Mouse (Mus musculus): ENCODE measurements around the gene Srsf9.
"Not testable (repeated sequence)": the region's sequence is repeated elsewhere in the genome, so short reads cannot be mapped to it uniquely, and the experiment has no call there.

The Srsf9 gene

DNA sequence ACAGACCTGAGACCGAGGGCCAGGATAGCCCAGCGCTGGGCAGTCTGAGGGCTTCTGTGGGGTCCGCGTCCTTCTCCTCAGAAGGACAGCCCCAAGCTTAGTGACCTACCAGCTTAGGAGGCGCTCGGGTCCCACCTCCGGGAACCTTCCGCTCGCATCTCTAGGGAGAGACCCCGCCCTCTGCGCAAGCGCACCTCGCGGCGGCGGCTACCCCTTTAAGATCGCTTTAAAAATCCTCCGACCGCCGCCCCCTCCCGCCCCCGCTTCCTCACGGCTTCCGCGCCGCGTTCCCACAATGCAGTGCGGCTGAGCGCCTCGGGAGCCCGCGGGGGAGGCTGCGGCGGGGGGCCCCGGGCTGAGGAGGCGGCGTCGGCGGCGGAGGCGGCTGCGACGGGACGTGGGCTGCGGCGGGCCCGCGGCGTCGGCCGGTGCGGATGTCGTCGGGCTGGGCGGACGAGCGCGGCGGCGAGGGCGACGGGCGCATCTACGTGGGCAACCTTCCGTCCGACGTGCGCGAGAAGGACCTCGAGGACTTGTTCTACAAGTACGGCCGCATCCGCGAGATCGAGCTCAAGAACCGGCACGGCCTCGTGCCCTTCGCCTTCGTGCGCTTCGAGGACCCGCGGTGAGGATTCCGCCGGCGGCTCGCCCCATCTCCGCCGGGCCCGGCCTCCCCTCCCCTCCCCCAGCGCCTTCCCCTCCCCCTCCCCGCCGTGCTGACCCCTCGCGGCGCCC, at the start of gene Srsf9:
Srsf9 (plus strand) TSS at position 303 of the 735 bp plus-strand sequence.
- DNase-seq (ENCODE audit: low read depth, low spot score) = peak; percentile 97

- no peak for DNase-seq (ENCODE audit: low read depth, low spot score)
Observed at GRCm38 (mm10) chr5:115278053-115278452, 48.9 kb upstream of the Srsf9 start.

DNA sequence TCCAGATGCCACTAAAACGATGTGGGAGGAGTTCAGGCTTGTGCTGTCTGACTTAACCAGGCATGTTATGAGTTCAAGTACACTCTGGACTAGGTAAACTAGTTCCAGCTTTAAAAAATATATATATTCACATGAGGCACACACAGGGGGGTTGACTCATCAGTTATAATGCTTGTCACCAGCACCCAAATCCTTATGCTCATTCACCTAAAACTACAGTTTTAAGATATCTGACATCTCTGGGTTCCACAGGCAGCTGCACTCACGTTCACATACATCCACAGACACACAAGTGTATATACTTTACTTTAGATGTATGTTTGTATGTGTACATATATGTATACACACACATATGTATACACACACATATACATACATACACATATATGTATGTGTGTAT, 48.2 kb upstream of the Srsf9 start:
- DNase-seq (ENCODE audit: low read depth, low spot score) = no peak

DNA sequence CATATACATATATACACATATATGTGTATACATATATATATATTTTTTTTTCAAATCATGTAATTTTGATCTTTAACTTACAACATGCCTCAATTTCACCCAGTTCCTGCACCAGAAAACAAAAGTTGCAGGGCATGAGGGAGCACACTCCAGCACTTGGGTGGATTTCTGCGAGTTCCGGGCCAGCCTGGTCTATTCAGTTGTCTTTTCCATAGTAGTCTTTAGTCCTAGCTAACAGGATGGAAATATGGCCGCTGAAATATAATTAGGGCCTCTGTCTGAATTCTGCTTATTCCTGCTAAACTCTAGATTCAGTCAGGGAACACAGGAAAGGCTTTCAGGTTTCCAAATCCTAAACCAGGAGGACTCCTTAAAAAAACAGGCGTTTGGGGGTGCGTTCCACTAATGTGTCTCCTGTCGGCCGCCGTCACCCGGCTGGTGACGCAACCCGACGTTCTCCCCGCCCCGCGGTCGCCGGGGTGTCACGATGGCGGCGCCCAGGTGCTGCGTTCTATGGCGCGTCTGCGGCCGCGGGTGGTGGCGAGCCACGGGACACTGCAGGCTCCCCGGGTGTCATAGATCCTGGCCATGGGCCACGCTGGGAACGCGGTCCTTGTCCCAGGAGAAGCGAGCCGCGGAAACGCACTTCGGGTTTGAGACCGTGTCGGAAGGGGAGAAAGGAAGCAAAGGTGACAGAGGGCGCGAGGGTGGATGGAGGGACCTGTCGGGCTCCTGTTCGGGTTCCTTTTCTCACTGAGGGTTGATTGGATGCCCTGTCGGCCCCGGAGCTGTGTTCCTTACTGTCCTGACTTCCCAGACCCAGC, 47.5 kb upstream of the Srsf9 start, which contains the start of gene Coq5:
Coq5 (plus strand) TSS at position 441 of the 824 bp plus-strand sequence.
- DNase-seq (ENCODE audit: low read depth, low spot score) = peak; percentile 90

DNA sequence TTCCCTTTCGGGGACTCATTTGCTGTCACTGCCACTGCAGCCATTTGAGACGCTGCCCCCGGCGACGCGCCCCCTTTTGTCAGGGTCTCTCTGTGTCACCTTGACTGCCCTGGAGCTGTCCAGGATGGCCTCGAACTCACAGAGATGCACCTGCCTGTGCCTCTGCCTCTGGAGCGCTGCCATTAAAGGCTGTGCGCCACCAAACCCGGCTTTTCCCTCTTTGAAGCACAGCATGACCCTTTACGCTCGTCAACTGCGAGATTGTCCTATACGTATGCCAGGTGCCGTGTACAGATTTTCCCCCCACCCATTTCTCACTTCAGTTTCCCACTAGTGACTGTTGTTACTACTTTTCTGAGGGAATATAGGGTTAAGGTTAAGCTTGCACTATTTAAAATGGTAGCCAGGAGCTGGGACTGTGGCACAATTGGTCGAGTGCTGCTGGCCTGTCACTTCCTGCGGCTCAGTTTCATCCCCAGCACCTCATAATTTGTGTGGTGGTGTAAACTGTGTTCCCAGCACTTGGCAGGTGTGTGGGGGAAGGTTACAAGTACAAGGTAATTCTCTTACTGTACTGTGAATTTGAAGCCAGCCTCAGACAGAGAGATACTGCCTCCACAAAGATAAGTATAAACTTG, 46.8 kb upstream of the Srsf9 start:
- DNase-seq (ENCODE audit: low read depth, low spot score) = peak; percentile 46

DNA sequence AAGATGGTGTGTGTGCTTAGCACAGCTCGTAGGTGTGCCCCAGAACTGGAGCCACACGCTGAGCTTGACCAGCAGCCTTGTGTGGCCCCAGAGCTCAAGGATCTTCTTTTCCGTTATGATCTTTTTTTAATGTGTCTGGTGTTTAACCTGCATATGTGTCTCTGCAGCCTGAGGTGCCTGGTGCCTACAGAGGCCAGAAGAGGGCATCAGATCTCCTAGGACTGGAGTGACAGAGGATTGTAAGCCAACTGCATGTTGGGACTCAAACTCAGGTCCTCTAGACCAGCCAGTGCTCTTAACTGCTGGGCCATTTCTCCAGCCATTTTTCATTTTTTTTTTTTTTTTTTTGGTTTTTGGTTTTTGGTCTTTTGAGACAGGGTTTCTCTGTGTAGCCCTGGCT, 42.2 kb upstream of the Srsf9 start:
- peak; percentile 61 for DNase-seq (ENCODE audit: low read depth, low spot score)

DNA sequence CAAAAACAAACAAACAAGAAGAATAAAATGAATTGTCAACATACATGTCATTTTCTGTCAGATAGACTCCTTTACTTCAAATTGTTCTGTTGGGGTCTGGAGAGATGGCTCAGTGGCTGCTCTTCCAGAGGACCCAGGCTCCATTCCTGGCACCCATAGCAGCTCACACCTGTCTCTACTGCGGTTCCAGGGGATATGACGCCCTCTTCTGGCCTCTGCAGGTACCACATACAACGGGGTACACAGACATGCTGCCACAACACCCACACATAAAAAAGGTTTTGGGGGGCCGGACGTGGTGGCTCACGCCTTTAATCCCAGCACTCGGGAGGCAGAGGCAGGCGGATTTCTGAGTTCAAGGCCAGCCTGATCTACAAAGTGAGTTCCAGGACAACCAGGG, 32.8 kb upstream of the Srsf9 start:
- DNase-seq (ENCODE audit: low read depth, low spot score) = peak; percentile 38

GRCm38 (mm10) chr5:115296347-115296746, 30.6 kb upstream of the Srsf9 start:
- no peak for DNase-seq (ENCODE audit: low read depth, low spot score)

DNA sequence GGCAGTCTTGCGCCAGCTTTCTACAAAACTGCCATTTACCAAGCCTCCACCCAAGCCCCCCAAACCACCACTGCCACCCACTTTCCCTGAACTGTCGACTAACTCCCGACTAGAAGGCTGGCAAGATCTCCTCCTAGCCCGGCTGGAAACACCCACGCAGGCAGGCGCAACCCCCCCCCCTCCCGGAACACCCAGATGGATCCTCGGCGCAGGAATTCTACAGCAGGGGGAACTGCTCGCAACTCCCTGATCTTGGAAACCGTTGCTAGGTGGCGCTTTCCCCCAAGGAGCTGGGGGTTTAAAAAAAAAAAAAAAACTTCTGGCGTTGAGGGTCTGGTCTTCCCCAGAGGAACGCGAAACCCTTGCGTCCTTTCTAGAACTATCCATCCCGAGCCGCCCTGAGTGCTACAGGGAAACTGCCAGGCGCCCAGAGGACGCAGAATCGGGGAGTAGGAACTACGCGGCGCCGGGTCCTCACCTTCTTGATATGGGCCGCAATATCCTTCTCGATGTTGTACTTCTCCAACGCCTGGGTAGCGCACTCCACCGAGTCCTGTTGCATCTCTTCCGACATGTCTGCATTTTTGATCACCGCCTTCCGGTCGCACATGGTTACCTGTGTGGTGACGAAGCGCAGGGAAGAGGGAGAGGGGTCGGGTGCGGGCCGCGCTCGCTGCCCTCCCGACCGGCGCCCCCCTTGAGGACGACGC, 26.8 kb upstream of the Srsf9 start:
- DNase-seq (ENCODE audit: low read depth, low spot score) = no peak

- peak; percentile 99 for DNase-seq (ENCODE audit: low read depth, low spot score)
Observed at GRCm38 (mm10) chr5:115300792-115301614, 26.0 kb upstream of the Srsf9 start, which contains the start of gene Dynll1. Dynll1 (minus strand) TSS chr5:115300999.

DNA sequence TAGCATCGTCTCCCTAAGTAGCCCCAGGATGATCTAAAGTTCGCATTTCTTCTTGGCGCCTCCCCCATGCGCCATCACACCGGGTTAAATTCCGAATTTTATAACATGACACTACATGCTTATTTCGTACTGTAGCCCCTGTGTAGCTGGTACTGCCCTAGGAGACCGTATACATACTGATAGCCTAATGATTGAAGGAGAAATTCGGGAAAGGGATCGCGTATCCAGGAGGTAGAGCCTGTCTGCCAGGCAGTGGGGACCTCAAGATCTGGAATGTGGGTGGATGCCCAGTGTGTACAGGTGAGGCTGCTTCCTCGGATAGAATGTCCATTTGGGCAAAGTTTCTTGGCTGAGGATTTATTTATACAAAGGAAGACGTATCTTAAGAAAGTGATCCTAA, 25.4 kb upstream of the Srsf9 start:
- DNase-seq (ENCODE audit: low read depth, low spot score) = no peak

DNA sequence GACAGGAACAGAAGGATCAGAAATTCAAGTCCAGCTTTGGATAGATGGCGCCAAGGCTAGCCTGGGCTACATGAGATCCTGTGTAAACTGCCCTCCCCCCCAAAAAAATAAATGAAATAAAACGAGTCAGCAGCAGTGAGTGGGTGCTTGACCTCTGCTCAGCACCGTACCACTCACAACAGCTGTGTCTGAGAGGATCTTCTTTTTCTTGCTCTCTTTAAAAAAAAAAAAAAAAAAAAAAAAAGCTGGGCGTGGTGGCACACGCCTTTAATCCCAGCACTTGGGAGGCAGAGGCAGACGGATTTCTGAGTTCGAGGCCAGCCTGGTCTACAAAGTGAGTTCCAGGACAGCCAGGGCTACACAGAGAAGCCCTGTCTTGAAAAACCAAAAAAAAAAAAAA, 24.8 kb upstream of the Srsf9 start:
- DNase-seq (ENCODE audit: low read depth, low spot score) = not testable (repeated sequence)

DNA sequence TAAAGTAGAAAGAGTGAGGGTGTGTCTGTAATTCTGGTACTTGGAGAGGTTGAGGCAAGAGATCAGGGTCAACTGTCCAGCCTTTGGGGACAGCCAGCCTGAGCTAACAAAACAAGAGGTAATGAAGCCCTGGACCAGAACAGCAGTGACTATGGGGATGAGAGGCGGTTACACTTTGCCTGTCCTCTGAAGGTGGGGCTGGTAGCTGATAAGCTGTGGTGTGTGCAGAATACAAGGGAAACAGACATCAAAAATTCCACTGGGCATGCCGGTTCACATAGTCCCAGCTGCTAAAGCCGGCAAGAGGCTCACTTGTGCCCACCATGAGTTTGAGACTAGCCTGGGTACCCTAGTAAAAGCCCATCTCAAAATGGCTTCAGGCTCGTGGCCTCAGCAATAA, 14.6 kb upstream of the Srsf9 start:
- no peak for DNase-seq (ENCODE audit: low read depth, low spot score)

DNA sequence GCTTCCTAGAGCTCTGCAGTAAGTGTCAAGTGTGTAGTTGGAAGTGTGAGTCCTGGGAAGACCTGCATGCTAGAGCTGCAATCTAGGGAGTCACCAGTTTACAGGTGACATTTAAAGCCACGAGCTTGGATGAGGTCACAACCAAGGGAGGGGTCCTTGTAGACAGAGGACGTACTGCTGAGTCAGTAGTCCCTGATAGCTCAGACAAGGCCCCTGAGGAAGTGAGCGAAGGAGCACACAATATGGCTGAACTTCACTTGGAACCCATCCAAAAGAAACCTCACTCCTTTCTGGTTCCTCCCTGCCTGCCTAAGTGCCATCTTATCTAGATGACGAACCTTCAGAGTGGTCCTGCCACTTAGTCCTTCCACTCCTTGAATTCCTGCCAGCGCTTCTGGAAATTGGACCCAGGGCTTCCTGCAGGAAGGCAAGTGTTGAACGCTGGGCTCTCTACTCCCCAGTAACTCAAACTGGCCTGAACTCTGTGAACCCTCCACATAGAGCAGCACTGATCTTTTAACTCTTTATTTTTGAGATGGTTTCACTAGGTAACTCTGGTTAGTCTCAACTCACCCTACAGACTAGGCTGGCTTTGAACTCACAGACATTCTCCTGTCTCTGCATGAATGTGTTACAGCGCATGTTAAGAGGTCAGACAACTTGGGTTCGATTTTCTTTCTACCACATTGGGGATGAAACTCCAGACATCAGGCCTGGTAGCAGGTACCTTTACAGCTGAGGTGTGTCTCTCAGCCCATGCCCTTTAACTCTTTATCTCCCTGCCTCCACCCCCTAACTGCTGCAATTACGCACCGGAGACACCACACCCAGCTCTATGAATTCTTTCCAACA, 13.9 kb upstream of the Srsf9 start:
- DNase-seq (ENCODE audit: low read depth, low spot score) = no peak

DNA sequence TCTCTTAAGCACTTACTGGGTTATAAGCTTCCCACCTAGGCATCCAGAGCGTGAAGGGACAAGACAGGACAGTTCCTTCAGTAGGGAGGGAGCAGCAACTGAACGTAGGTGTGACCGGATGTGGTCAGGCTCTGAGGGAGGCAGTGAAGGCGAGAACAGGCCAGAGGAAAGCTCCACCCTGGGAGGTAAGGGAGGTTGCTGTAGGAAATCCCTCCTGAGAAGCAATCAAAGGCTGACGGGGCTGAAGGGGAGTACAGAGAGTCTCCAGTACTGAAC, 13.4 kb upstream of the Srsf9 start:
- no peak for DNase-seq (ENCODE audit: low read depth, low spot score)

GRCm38 (mm10) chr5:115316968-115317644, 9.9 kb upstream of the Srsf9 start:
- no peak for DNase-seq (ENCODE audit: low read depth, low spot score)

DNA sequence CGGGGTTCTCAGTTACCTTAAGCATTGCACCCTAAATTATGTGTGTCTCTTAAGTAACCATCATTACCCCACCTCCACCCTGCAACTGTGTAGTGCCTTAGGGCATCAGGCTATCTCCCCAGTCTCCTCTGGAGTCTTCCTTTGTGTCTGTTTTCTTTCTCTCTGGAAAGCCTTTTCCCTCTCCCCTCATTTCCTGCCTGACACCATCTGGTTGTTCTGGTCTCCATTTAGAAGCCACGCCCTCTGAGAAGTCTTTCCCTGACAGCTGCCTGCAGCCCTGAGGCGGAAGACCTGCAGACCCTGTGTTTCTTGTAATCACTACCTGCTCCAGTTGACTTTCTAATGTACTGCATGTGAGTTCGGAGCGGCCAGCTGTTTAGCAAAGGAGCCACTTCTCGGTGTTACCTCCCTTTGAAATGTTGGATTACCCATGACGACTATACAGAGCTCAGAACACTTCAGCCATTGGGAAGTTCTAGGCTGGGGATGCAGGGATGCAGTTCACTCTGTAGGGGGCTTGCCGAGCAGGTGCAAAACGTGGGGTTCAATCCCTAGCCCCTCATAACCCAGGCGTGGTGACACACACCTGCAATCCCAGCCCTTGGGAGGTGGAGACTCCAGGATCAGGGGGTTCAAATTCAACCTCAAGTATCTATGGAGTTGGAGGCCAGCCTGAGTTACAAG, 9.2 kb upstream of the Srsf9 start:
- peak; percentile 40 for DNase-seq (ENCODE audit: low read depth, low spot score)

GRCm38 (mm10) chr5:115319004-115319940, 7.7 kb upstream of the Srsf9 start:
- peak; percentile 58 for DNase-seq (ENCODE audit: low read depth, low spot score)
